Mouse (Mus musculus): ENCODE results near the gene Bcl7c. TPM values are rescaled to one million over a fixed set of nuclear protein-coding genes. Genes with fewer than 3 reads are reported as not detected.
"Not testable (repeated sequence)": the region's sequence is repeated elsewhere in the genome, so short reads cannot be mapped to it uniquely, and the experiment has no call there.

The Bcl7c gene
- polyA plus RNA-seq, 1 experiment from 2014 or later = 26.6 TPM

DNA sequence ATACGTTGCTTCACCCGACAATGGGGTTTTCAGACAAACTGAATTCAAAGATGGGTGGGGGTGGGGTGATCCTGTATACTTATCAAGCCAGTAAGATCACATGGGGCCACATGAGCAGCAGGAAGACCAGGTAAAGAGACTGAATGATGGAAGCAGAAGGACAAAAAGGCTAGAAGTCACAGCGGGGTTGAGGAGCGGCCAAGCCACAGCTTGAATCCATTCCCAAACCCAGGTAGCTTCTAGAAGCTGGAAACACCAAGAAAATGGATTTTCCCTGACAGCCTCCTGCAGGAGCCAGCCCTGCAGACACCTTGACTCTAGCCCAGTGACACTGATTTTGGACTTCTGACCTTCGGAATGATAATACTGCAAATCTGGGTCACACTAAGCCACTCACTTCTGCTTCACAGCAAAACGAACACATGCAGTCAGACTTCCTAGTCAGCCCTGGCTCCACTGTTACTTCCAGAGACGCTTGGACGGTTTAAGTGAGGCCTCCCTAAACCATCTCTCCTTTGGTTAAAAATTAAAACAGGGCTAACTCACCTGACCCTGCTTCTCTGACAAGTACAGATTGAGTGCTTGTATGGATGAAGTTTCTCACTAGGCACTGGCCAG is 5.1 kb downstream of the Bcl7c start:
- ATAC-seq = no peak
- H3K36me3 ChIP-seq (ENCODE audit: control insufficient read depth, insufficient read depth) = peaks cover 34% of the 10 kb centered on the region; the same call in 1 of the 2 replicates
- H3K4me1 ChIP-seq (replicated peaks; ENCODE audit: control insufficient read depth, insufficient read depth, low read length) = no peaks in the 10 kb centered on the region
- no peak for TF ChIP-seq CTCF (IDR thresholded peaks at IDR 0.05; ENCODE audit: low read depth)
- H3K27ac ChIP-seq (ENCODE audit: low read depth, low read length) = no peak overlapping the region
- H3K4me3 ChIP-seq (ENCODE audit: low read depth, low read length) = no peak overlapping the region
- 81% methylated on average over 8 of the region's 8 CpGs for WGBS
- H3K4me2 ChIP-seq (replicated peaks; ENCODE audit: low read depth) = no peak overlapping the region
- H3K9me3 ChIP-seq (ENCODE audit: control insufficient read depth) = no peaks in the 10 kb centered on the region
- H3K27me3 ChIP-seq (replicated peaks; ENCODE audit: control insufficient read depth, insufficient read depth, low read length) = no peaks in the 10 kb centered on the region
- H3K9ac ChIP-seq (ENCODE audit: low read depth, low read length) = no peak overlapping the region

DNA sequence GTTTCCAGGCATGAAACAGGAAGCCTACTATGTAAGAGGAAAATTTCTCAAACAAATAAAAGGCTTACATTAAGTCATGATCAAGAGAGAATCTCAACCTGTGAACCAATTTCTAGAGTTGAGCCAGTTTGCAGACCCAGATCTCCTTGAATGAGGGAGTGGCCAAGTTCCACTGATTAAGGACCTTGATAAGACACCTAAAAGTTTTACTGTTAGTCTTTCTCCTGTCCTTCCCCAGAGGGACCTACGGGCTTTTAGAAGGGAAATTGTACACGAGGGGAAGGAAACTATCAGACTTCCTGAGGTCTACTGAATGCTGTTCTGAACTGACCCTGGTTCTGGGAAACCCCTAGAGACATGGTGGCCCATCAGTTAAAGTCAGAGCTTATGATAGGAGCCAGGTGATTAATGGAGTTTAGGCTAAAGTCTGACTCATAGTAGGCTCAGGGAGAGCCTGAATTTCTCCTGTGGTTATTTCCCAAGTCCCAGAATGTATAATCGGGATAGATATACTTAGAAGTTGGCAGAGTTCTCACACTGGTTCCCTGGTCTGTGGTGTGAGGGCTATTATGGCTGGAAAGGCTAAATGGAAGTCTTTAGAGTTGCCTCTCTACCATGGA is 7.9 kb downstream of the Bcl7c start:
- Histone ChIP-seq H3K27me3 (replicated peaks; ENCODE audit: control insufficient read depth, insufficient read depth, low read length) (no peaks in the 10 kb centered on the region), H3K9me3 (ENCODE audit: control insufficient read depth) (no peaks in the 10 kb centered on the region), H3K9ac (ENCODE audit: low read depth, low read length) (no peak overlapping the region), H3K4me3 (ENCODE audit: low read depth, low read length) (no peak overlapping the region), H3K36me3 (ENCODE audit: control insufficient read depth, insufficient read depth) (peaks cover 30% of the 10 kb centered on the region; the same call in 1 of the 2 replicates), H3K27ac (ENCODE audit: low read depth, low read length) (no peak overlapping the region), H3K4me1 (replicated peaks; ENCODE audit: control insufficient read depth, insufficient read depth, low read length) (no peaks in the 10 kb centered on the region), H3K4me2 (replicated peaks; ENCODE audit: low read depth) (no peak overlapping the region)
- WGBS = 77% methylated on average over 3 of the region's 3 CpGs
- no peak for TF ChIP-seq CTCF (IDR thresholded peaks at IDR 0.05; ENCODE audit: low read depth)
- no peak for ATAC-seq

DNA sequence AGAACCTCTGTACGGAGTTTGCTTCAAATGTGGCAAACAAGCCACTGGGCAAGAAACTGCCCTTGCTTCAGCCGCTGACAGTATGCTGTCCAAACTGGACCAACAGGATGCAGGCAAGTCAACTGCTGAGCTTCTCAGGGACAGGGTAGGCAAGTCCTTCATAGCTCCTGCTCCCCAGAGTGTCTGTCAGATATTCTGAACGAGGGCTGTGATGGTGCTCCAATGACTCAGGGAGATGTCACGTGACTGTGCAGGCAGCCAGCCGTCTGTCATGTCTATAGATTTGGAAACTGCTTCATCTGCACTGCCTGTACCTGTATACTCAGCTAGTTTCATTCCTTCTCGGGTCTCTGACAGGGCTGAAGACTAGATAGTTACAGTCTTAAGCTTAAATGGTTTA is 9.7 kb downstream of the Bcl7c start:
- H3K27ac ChIP-seq (ENCODE audit: low read depth, low read length) = no peak overlapping the region
- no peaks in the 10 kb centered on the region for H3K27me3 ChIP-seq (replicated peaks; ENCODE audit: control insufficient read depth, insufficient read depth, low read length)
- peaks cover 14% of the 10 kb centered on the region; the same call in 1 of the 2 replicates for H3K36me3 ChIP-seq (ENCODE audit: control insufficient read depth, insufficient read depth)
- no peak overlapping the region for H3K4me2 ChIP-seq (replicated peaks; ENCODE audit: low read depth)
- H3K4me1 ChIP-seq (replicated peaks; ENCODE audit: control insufficient read depth, insufficient read depth, low read length) = no peaks in the 10 kb centered on the region
- H3K9ac ChIP-seq (ENCODE audit: low read depth, low read length) = no peak overlapping the region
- no peak overlapping the region for H3K4me3 ChIP-seq (ENCODE audit: low read depth, low read length)
- TF ChIP-seq CTCF (IDR thresholded peaks at IDR 0.05; ENCODE audit: low read depth) = no peak
- WGBS = 71% methylated on average over 6 of the region's 6 CpGs
- no peak for ATAC-seq
- H3K9me3 ChIP-seq (ENCODE audit: control insufficient read depth) = no peaks in the 10 kb centered on the region

DNA sequence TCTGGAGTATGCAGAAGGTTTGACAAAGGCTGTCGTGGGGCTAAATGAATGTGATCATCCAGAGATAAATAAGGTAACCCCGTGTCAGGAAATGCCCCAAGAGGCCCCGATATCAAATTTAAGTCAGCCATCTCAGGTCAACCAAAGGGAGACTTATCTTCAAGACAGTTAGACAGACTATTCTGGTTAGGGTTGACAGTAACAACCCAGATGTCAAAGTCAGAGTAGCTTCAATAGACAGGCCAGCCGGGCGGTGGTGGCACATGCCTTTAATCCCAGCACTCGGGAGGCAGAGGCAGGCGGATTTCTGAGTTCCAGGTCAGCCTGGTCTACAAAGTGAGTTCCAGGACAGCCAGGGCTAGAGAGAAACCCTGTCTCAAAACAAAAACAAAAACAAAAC is 15.0 kb downstream of the Bcl7c start:
- H3K36me3 ChIP-seq (ENCODE audit: control insufficient read depth, insufficient read depth); H3K4me1 ChIP-seq (replicated peaks; ENCODE audit: control insufficient read depth, insufficient read depth, low read length); ATAC-seq; H3K27me3 ChIP-seq (replicated peaks; ENCODE audit: control insufficient read depth, insufficient read depth, low read length); H3K4me3 ChIP-seq (ENCODE audit: low read depth, low read length); H3K9me3 ChIP-seq (ENCODE audit: control insufficient read depth); H3K9ac ChIP-seq (ENCODE audit: low read depth, low read length); H3K27ac ChIP-seq (ENCODE audit: low read depth, low read length); H3K4me2 ChIP-seq (replicated peaks; ENCODE audit: low read depth): not testable (repeated sequence)
- WGBS = 94% methylated on average over 7 of the region's 7 CpGs

DNA sequence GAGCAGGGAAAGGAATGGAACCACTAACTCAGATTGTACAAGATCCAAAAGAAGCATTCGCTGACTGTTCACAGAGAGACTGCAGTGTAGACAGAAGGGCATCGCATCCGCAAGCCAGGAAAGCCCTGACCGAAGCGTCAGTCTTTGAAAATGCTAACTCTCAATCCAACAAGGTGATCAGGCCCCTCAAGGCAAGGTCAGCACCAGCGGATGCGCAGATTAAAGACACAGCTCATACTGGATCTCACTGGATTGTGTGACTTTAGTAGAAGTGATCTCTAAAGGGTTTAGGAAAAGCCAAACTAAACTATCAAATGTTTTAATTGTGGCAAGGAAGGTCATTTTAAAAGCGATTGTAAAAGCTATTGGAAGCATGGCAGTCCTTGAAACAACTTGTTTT is 15.4 kb downstream of the Bcl7c start:
- Histone ChIP-seq H3K36me3 (ENCODE audit: control insufficient read depth, insufficient read depth) (no peaks in the 10 kb centered on the region), H3K4me1 (replicated peaks; ENCODE audit: control insufficient read depth, insufficient read depth, low read length) (peaks cover 8% of the 10 kb centered on the region; the same call in 1 of the 2 replicates), H3K4me2 (replicated peaks; ENCODE audit: low read depth) (no peak overlapping the region), H3K4me3 (ENCODE audit: low read depth, low read length) (no peak overlapping the region), H3K9me3 (ENCODE audit: control insufficient read depth) (no peaks in the 10 kb centered on the region), H3K27ac (ENCODE audit: low read depth, low read length) (no peak overlapping the region), H3K9ac (ENCODE audit: low read depth, low read length) (no peak overlapping the region), H3K27me3 (replicated peaks; ENCODE audit: control insufficient read depth, insufficient read depth, low read length) (no peaks in the 10 kb centered on the region)
- WGBS = 97% methylated on average over 8 of the region's 8 CpGs
- TF ChIP-seq CTCF (IDR thresholded peaks at IDR 0.05; ENCODE audit: low read depth) = no peak
- no peak for ATAC-seq

DNA sequence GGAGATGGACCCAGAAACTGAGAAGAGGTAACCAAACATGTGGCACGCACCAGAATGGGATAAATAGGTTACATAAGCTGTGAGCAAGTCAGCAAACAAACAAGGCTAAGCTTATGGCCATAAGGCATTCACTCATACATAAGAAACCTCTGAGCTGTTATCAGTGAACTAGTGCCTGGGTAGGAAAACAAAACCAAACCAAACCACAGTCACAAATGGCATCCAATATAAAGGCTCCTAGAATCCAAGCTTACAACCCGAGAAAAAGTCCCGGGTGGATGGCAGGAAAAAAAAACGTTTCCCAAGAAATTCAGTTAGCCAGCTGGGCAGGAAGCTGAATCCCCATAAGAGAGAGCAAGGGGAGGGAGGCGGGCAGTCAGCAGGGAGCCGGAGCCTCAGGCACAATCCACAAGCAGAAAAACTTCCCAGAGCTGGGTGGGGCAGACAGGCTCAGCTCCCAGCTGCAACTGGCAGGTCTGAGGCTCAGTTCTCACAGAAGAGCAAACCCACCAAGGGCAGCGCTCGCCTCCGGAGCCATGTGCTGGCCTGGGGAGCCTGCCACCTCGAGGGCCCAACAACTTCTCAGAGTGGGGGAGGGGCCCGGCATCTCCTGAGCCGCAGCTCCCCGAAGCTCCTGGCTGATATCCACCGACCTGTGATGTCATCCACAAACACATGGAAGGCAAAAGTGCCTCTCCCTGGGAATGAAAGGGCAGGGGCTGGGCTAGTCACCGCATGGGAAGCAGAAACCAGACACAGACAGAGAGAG is 17.3 kb downstream of the Bcl7c start:
- H3K27ac ChIP-seq (ENCODE audit: low read depth, low read length) = peak overlapping the region; percentile 54
- peak overlapping the region; percentile 64 for H3K4me2 ChIP-seq (replicated peaks; ENCODE audit: low read depth)
- TF ChIP-seq CTCF (IDR thresholded peaks at IDR 0.05; ENCODE audit: low read depth) = no peak; the same call in 1 of the 2 replicates
- peak overlapping the region; percentile 40 for H3K9ac ChIP-seq (ENCODE audit: low read depth, low read length)
- no peaks in the 10 kb centered on the region for H3K9me3 ChIP-seq (ENCODE audit: control insufficient read depth)
- 7% methylated on average over 15 of the region's 15 CpGs for WGBS
- H3K4me3 ChIP-seq (ENCODE audit: low read depth, low read length) = peak overlapping the region; percentile 26
- peak; percentile 75 for ATAC-seq
- peaks cover 8% of the 10 kb centered on the region; the same call in 1 of the 2 replicates for H3K4me1 ChIP-seq (replicated peaks; ENCODE audit: control insufficient read depth, insufficient read depth, low read length)
- no peaks in the 10 kb centered on the region for H3K27me3 ChIP-seq (replicated peaks; ENCODE audit: control insufficient read depth, insufficient read depth, low read length)
- no peaks in the 10 kb centered on the region for H3K36me3 ChIP-seq (ENCODE audit: control insufficient read depth, insufficient read depth)

All from intestine, postnatal 0 days (tissue).